Mouse (Mus musculus) gonadal fat pad, adult 2 months (tissue): ENCODE results near the gene Tnfaip8l2. TPM values are rescaled to one million over a fixed set of nuclear protein-coding genes. Genes with fewer than 3 reads are reported as not detected.
"Not testable (repeated sequence)": the region's sequence is repeated elsewhere in the genome, so short reads cannot be mapped to it uniquely, and the experiment has no call there.

Source experiments
- DNase-seq: peaks from one replicate; pipeline ENCODE4 v3.0.0-alpha.2; 2012; ENCODE audit warnings: low read depth
- polyA plus RNA-seq: library from polyadenylated mRNA; depleted of rRNA; stranded (reverse); fragments of >200 nt; gene quantifications from 2 replicates; pipeline ENCODE4 v1.2.3, GENCODE M21; 2012

The Tnfaip8l2 gene
- polyA plus RNA-seq, 1 experiment: 11.6 TPM

GRCm38 (mm10) chr3:95159987-95160963, 18.1 kb upstream of the Tnfaip8l2 start, which contains the start of gene Sema6c:
TSS of gene Sema6c (plus strand) at chr3:95160457.
- DNase-seq: no peak

GRCm38 (mm10) chr3:95159511-95159986, 17.4 kb upstream of the Tnfaip8l2 start:
- no peak for DNase-seq

DNA sequence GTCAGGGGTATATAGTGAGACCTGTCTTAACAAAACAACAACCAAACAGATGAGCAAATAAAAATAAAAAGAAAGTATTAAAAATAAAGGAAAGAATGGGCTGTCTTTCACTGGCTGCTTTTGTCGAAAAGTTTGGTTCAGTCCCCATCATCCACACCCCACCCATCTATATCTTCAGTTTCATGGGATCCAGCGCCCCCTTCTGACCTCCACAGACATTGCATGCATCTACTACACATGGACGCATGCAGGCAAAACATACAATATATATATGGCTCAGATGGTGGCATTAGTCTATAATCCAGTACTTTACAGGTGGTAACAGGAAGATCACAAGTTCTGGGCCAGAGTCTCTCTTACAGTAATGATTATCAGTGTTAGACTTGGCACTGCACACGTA, 11.7 kb upstream of the Tnfaip8l2 start:
- DNase-seq: no peak

- no peak for DNase-seq
Observed at GRCm38 (mm10) chr3:95147924-95148323, 5.8 kb upstream of the Tnfaip8l2 start.

GRCm38 (mm10) chr3:95142617-95143011, 454 bp upstream of the Tnfaip8l2 start:
- DNase-seq: no peak

GRCm38 (mm10) chr3:95141474-95141873, 686 bp downstream of the Tnfaip8l2 start:
- DNase-seq: no peak

DNA sequence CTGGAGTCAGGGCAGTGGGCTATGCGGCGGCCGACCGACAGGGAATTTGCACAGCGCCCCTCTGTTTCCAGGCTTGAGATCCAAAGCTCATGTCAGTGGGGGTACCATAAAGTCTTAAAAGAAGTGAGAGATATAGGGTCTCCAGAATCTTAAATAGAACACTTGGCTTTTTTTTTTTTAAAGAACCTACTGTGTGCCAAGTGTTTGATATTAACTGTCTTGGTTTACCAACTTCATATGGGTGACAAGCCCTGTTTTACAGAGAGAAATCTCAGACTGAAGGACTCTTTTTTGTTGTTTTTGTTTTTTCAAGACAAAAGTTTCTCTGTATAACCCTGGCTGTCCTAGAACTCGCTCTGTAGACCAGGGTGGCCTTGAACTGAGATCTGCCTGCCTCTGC, 1.4 kb downstream of the Tnfaip8l2 start:
- no peak for DNase-seq

DNA sequence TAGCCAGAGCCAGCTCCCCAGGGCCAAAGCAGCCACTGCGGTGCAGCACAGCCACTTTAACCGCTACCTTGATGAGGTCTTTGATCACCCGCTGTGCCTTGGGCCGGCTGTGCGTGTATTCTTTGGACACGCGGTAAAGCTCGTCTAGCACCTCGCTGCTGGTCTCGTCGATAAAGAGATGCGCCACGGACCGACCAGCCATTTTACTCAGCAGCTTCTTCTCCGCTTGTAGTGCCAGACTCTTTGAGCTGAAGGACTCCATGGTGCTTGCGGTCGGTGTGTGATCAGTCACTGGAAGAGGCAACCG, 1.9 kb downstream of the Tnfaip8l2 start:
- no peak for DNase-seq

- DNase-seq: no peak
Observed at GRCm38 (mm10) chr3:95139586-95140288, 2.4 kb downstream of the Tnfaip8l2 start.

- DNase-seq: no peak
Observed at GRCm38 (mm10) chr3:95136336-95136735, 5.8 kb downstream of the Tnfaip8l2 start.

DNA sequence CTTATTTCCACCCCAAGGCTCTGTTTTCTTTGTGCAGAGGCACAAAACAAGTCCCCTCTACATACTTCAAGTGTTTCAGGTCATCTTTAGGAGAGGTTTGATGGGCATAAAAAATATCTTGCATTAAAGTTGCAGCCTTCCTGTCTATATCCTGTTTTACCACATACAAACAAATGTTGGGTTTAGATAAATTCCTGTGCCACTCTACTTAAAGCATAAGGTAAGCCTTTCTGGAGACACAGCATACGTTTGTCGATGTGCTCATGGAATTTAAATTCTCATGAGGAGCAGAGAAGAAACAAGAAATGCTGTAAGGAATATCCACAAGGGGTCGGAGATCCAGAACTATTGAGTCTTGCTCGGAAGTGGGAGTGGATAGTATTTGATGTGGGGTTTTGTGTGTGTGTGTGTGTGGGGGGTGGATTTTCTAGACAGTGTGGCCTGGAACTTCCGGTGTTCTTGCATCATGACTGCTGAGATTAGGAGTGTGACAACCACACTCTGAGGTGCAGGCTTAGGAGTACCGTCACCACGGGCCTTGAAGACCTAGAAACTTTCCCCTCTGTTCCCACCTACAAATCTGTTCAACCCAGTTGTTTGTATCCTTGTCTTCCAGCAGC, 6.6 kb downstream of the Tnfaip8l2 start:
- no peak for DNase-seq

DNA sequence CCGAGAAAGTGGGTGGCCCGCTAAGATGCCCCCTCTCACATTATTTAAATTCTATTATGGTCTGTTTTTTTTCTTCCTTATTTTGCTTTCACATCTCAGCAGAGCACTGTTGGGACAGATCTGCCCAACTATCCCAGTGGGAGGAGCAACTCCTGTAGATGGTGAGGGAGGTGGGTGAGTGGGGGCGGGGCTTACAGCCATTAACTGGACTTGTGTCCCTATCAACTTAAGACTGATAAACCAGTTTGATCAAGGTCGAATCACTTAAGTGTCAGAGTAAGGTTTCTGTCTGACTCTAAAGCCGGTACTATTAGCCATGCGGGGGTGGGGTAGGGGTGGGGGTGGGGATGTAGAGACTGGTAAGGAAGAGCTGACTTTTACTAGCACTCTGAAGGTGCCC, 7.1 kb downstream of the Tnfaip8l2 start:
- DNase-seq: no peak

DNA sequence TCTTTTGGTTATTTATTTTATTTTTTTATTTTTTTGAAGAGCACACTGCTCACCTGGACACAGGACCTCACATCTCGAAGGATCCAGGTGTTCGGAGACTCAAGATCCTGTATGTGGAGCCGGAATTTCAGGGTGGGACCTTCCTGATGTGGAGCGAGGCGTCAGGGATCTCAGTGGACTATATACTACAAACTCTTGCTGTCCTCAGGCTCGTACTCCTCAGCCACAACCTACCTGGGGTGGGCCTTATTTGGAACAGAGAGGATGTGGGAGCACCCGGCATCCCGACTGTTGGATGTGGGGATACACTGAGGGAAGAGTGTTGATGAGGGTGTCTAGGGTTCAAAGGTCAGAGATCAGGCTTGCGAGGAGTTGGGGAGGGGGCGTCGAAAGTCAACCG, 8.0 kb downstream of the Tnfaip8l2 start:
- DNase-seq: not testable (repeated sequence)

- peak; percentile 72 for DNase-seq
Observed at GRCm38 (mm10) chr3:95133680-95134101, 8.5 kb downstream of the Tnfaip8l2 start, which contains the start of the genes Scnm1 and Lysmd1. TSS of gene Scnm1 (minus strand) at chr3:95134011. TSS of gene Lysmd1 (plus strand) at chr3:95134088.

DNA sequence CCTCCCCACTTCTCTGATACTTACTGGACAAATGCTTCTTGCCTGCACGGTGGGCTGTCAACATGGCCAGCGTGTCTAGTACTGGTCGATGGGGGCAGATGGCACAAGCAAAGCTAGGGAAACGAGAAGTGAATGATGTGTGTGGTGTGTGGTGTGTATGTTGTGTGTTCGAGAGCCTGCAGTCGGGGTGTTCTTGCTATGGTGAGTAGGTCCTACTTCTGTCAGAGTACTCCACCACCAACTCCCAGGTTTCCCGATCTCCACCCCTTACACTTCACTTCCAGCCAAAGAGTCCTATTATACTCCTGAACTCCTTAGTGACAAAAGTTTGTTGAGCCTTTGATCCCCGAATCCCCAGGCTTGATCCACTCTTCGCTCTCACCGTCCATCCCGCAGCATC, 9.0 kb downstream of the Tnfaip8l2 start:
- DNase-seq: no peak

GRCm38 (mm10) chr3:95132389-95132788, 9.8 kb downstream of the Tnfaip8l2 start:
- DNase-seq: not testable (repeated sequence)

GRCm38 (mm10) chr3:95130081-95130480, 12.1 kb downstream of the Tnfaip8l2 start:
- DNase-seq: no peak

DNA sequence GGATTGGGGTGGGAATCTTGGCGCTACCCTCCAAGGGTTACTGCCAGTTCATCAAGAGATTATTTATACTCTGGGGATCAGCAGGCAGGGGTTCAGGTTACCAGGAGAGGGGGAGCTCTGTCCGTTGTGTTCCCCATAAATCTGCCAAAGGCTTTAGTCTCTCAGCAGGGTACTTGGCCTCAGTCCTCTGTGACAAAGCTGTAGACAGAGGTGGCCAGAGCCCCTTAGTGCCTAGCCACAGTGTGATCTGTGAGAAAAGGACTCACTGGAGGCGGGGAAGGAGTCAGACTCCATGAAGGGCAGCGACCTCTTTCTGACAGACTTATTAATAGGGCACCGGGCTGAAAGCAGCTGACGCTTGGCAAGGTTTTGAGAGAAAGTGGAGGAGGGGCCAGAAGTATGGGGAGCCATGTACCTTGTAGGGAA, 12.9 kb downstream of the Tnfaip8l2 start:
- DNase-seq: no peak

- no peak for DNase-seq
Observed at GRCm38 (mm10) chr3:95124972-95125371, 17.2 kb downstream of the Tnfaip8l2 start.

GRCm38 (mm10) chr3:95124246-95124645, 17.9 kb downstream of the Tnfaip8l2 start, which contains the start of gene Tmod4:
TSS of gene Tmod4 (plus strand) at chr3:95124476.
- no peak for DNase-seq

DNA sequence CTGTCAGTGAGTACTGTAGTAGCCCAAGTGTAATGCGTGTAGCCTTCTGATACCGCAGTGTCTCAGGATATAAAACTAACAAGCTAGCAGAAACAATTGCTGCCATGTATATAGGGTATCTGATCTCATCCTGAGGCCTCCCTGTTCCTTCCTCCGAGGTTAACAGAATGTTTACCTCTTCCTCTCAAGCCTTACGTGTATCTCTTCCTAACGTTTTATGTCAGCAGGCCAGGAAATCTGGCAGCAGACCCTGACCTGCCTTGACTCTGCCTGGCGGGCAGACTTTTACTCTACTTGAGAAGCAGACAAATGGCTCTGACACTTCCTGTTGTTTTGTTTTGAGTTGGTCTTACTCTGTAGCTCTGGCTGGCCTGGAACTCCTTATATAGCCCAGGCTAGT, 20.6 kb downstream of the Tnfaip8l2 start:
- no peak for DNase-seq

DNA sequence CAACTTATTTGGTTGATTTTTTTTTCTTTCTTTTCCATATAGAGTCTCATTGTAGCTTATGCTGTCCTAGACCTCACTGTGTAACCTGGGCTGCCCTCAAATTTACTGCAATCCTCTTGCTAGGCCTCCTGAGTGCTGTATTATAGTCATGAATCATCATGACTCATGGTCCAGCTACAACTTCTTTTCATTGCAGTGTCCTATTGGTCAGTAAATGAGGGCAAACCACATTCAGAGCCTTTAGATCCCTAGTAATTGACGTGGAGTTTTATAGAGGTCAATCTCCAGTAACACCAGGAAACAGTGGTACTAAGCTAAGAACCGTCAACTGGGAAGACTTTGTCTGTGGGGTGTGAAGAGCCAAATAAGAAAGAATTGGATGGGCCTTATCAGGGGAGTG, 24.4 kb downstream of the Tnfaip8l2 start:
- no peak for DNase-seq
